Mouse (Mus musculus) forebrain, embryonic 10.5 days (tissue): ENCODE measurements around the gene Ankrd34b. TPM values are rescaled to one million over a fixed set of nuclear protein-coding genes. Genes with fewer than 3 reads are reported as not detected.

ENCODE experiments used
- DNase-seq: peaks from one replicate; pipeline ENCODE4 v3.0.0-alpha.2; 2017; ENCODE audit warnings: low spot score; ENCODE audit errors: extremely low spot score
- H3K27ac ChIP-seq: fragments of 300-500 bp; sonication (generic); 2 replicates; pipeline ENCODE4 v1.5.1; 2016; ENCODE audit warnings: mild to moderate bottlenecking
- H3K27me3 ChIP-seq: fragments of 300-500 bp; sonication (generic); 2 replicates; pipeline ENCODE4 v1.6.1; 2016; ENCODE audit warnings: mild to moderate bottlenecking; ENCODE audit not compliant: poor library complexity, severe bottlenecking
- H3K36me3 ChIP-seq: fragments of 300-500 bp; sonication (generic); replicated peaks from 2 replicates; pipeline ENCODE4 v1.6.1; 2016; ENCODE audit warnings: mild to moderate bottlenecking, moderate library complexity
- H3K4me1 ChIP-seq: fragments of 300-500 bp; sonication (generic); 2 replicates; pipeline ENCODE4 v1.6.1; 2016
- H3K4me3 ChIP-seq: fragments of 300-500 bp; sonication (generic); 2 replicates; pipeline ENCODE4 v1.5.1; 2016; ENCODE audit warnings: mild to moderate bottlenecking, moderate library complexity
- H3K9me3 ChIP-seq: fragments of 300-500 bp; sonication (generic); 2 replicates; pipeline ENCODE4 v1.6.1; 2016; ENCODE audit warnings: mild to moderate bottlenecking, moderate library complexity
- WGBS: fragments of 180-500 bp; shearing (Covaris S2); methylation state at CpG from one replicate; pipeline ENCODE4 v1.1.7; 2016; 5-methylcytosine and 5-hydroxymethylcytosine counted together
- polyA plus RNA-seq: library from polyadenylated mRNA; unstranded; fragments of >200 nt; fragmentation: Nextera tagmentation; extraction: Ambion mirVana; gene quantifications from 2 replicates; pipeline ENCODE4 v1.2.1, GENCODE M21; 2016

Gene Ankrd34b
- polyA plus RNA-seq, 1 experiment from 2014 or later = 0.05 TPM

DNA sequence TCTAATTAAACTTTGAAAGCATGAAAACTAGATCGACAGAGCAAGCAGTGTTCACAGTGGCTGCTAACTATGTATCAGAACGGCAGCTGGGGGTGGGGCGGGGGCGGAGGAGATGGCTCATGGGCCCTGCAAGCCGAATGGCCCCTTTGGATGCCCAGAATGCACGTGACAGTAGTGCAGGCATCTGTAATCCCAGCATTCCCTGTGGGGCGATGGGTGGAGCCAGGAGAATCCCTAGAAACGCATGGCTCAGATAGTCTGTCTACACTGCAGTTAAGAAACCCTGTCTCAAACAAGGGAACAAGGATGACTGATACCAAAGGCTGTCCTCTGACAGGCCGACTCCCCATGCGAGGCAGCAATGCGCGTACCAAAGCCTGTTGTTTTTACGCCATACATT is 14.6 kb downstream of the Ankrd34b start:
- Histone ChIP-seq H3K36me3 (no peaks in the 10 kb centered on the region), H3K4me3 (no peak overlapping the region), H3K27ac (no peak overlapping the region), H3K4me1 (no peaks in the 10 kb centered on the region), H3K9me3 (no peaks in the 10 kb centered on the region), H3K27me3 (no peaks in the 10 kb centered on the region)
- 81% methylated on average over 13 of the region's 13 CpGs for WGBS
- DNase-seq = no peak

DNA sequence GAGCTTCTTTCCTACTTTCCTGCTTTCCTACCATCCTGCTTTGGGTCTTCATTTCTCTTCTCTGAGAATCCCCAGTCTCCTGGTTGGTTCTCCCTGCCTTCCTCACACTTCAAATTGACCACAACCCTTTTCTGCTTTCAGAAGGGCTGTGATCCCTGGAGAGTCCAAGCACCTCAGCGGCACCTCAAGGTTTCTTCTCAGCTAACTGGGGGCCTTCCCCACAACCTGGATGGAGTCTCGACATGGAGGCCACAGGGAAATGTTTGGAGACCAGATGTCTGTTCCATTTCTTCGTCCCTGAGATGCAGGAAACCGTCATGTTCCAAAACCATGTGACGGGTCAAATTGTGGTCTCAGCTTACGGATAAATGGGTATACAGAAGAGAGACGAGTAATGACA is 21.2 kb downstream of the Ankrd34b start:
- Histone ChIP-seq H3K27ac (no peak overlapping the region), H3K4me3 (no peak overlapping the region), H3K9me3 (no peaks in the 10 kb centered on the region), H3K36me3 (no peaks in the 10 kb centered on the region), H3K4me1 (no peaks in the 10 kb centered on the region), H3K27me3 (no peaks in the 10 kb centered on the region)
- 92% methylated on average over 7 of the region's 7 CpGs for WGBS
- DNase-seq = no peak

GRCm38 (mm10) chr13:92464698-92465097 is 39.0 kb downstream of the Ankrd34b start:
- Histone ChIP-seq H3K36me3 (no peaks in the 10 kb centered on the region), H3K4me3 (no peak overlapping the region), H3K27ac (no peak overlapping the region), H3K9me3 (no peaks in the 10 kb centered on the region), H3K27me3 (no peaks in the 10 kb centered on the region), H3K4me1 (no peaks in the 10 kb centered on the region)
- 90% methylated on average over 3 of the region's 3 CpGs for WGBS
- DNase-seq = no peak

DNA sequence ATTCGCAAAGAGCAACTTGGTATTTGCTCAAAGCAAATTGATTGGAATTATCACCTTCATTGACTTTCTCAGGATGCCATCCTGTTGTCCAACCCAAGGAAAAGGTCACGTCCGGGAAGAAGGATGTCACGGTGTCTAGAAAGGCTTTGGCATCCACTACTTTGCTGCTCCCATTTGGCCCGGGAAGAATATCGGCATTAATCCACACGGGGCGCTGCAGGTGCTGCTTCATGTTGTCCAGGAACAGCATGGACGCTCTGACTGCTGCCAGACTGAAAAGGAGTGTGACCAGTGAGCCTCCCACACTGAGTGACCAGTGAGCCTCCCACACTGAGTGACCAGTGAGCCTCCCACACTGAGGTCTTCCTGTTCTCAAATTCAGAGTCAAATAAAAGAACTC is 42.2 kb downstream of the Ankrd34b start:
- Histone ChIP-seq H3K4me3 (no peak overlapping the region), H3K36me3 (no peaks in the 10 kb centered on the region), H3K9me3 (no peaks in the 10 kb centered on the region), H3K27me3 (no peaks in the 10 kb centered on the region), H3K27ac (no peak overlapping the region), H3K4me1 (no peaks in the 10 kb centered on the region)
- WGBS = 72% methylated on average over 9 of the region's 9 CpGs
- DNase-seq = no peak

- no peak for DNase-seq
- 85% methylated on average over 2 of the region's 2 CpGs for WGBS
Observed at GRCm38 (mm10) chr13:92469381-92469780, 43.7 kb downstream of the Ankrd34b start.

DNA sequence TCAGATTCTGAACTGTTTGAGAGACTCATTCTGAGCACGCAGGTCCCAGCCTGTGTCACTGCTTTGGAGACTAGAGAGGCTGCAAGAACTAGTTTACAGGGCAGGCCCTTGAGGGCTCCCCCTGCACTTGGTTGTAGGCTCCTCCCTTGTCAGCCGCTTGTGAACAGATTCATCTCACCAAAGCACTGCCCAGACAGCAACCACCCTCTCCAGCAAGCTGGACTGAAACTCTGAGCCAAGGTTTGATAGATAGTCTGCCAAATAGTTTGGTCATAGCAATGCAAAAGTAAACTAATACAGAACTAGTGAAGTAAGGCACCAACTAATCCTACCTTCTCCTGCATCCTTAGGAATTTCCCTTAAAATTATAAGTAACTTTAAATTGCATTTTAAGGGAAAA is 44.5 kb downstream of the Ankrd34b start:
- Histone ChIP-seq H3K9me3 (no peaks in the 10 kb centered on the region), H3K27me3 (no peaks in the 10 kb centered on the region), H3K4me3 (no peak overlapping the region), H3K36me3 (no peaks in the 10 kb centered on the region), H3K27ac (no peak overlapping the region), H3K4me1 (no peaks in the 10 kb centered on the region)
- WGBS = 79% methylated on average over 2 of the region's 2 CpGs
- DNase-seq = no peak

More at GRCm38 (mm10) chr13:92469381-92469780, 43.7 kb downstream of the Ankrd34b start:
- Histone ChIP-seq H3K27me3 (no peaks in the 10 kb centered on the region), H3K4me1 (no peaks in the 10 kb centered on the region), H3K27ac (no peak overlapping the region), H3K4me3 (no peak overlapping the region), H3K9me3 (no peaks in the 10 kb centered on the region), H3K36me3 (no peaks in the 10 kb centered on the region)

DNA sequence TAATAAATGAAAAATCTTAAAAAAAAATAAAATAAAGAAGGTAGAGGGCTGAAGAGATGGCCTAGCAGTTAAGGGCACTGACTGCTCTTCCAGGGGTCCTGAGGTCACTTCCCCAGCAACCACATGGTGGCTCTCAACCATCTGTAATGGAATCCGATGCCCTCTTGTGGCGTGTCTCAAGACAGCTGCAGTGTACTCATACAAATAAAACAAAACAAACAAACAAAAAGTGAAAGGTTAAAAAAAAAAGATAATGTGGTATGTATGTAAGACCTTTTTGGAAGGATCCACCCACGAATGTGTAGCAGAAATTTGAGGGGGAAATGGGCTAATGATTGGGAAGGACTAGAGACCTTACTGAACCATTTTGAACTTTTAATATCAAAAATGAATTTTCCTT is 57.7 kb downstream of the Ankrd34b start:
- Histone ChIP-seq H3K4me1 (peaks cover 6% of the 10 kb centered on the region; the same call in 1 of the 2 replicates), H3K9me3 (no peaks in the 10 kb centered on the region), H3K36me3 (no peaks in the 10 kb centered on the region), H3K27me3 (no peaks in the 10 kb centered on the region), H3K27ac (peak overlapping the region; percentile 85), H3K4me3 (peak overlapping the region; percentile 54)
- DNase-seq = peak; percentile 44
- WGBS = 7% methylated on average over 3 of the region's 3 CpGs

DNA sequence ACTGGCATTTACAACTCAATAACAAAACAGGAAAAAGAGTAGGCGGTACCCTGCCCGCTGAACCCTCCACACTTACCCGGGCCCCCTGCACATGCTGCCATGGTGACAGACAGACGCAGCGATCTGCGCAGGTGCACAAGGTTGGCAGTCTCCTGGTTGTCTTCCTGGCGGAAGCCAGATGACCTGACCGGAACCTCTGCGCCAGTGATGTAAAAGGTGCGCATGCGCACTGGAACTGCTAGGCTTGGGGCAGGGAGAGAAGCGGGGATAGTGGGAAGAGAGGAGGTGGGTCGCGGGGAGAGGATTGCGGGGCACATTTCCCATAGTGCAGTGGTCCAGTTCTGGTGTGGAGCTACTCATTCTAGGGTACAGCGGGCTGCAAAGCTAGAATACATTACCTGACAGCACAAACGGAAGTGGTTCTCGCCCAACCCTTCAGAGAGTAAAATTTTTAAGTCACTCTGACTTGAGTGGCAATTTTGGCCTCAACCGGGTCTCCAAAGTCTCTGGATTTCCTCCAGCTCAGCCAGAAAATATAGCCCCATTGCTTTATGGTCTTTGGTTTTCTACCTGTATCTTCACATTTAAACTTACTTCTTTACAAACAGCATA is 58.3 kb downstream of the Ankrd34b start, which contains the start of gene Fam151b:
TSS of gene Fam151b (minus strand) at position 164 of the 612 bp plus-strand sequence.
- DNase-seq = peak; percentile 94
- Histone ChIP-seq H3K4me3 (peak within 1 kb of the TSS; percentile 54), H3K27me3 (no peaks in the 10 kb centered on the region), H3K4me1 (peaks cover 6% of the 10 kb centered on the region; the same call in 1 of the 2 replicates), H3K9me3 (no peaks in the 10 kb centered on the region), H3K36me3 (no peaks in the 10 kb centered on the region), H3K27ac (peak within 1 kb of the TSS; percentile 85)
- 8% methylated on average over 19 of the region's 19 CpGs for WGBS

- Histone ChIP-seq H3K27me3 (no peaks in the 10 kb centered on the region), H3K4me3 (no peak overlapping the region), H3K27ac (no peak overlapping the region), H3K36me3 (peaks cover 44% of the 10 kb centered on the region), H3K9me3 (no peaks in the 10 kb centered on the region), H3K4me1 (no peaks in the 10 kb centered on the region)
- no peak for DNase-seq
- 86% methylated on average over 4 of the region's 4 CpGs for WGBS
Observed at GRCm38 (mm10) chr13:92490817-92491216, 65.1 kb downstream of the Ankrd34b start.

Other genes starting within 250 kb of the Ankrd34b start
- gene Gm20379, start 119.9 kb upstream of the Ankrd34b start, polyA plus RNA-seq = 1.0 and 1.5 TPM in 2 replicates
- 31.7 and 31.8 TPM in 2 replicates for gene Dhfr, start 71.2 kb upstream of the Ankrd34b start, polyA plus RNA-seq
- 36.1 and 37.5 TPM in 2 replicates for gene Msh3, start 70.9 kb upstream of the Ankrd34b start, polyA plus RNA-seq
- gene Fam151b, start 58.1 kb downstream of the Ankrd34b start, polyA plus RNA-seq = 0.24 TPM in 1 of 2 replicates, not detected in the other
- gene Zfyve16, start 105.0 kb downstream of the Ankrd34b start, polyA plus RNA-seq = 10.0 and 10.3 TPM in 2 replicates
- not detected in 2 replicates for gene Spz1, start 150.3 kb downstream of the Ankrd34b start, polyA plus RNA-seq
- 8.2 and 8.9 TPM in 2 replicates for gene Serinc5, start 185.2 kb downstream of the Ankrd34b start, polyA plus RNA-seq